Mouse (Mus musculus) lung, postnatal 14 days (tissue): ENCODE data around the gene Tex52.

Source experiments
- DNase-seq: peaks from one replicate; pipeline ENCODE4 v3.0.0; 2021

The Tex52 gene

GRCm38 (mm10) chr6:128381254-128381653 is 6.0 kb downstream of the Tex52 start:
- no peak for DNase-seq

GRCm38 (mm10) chr6:128383752-128384151 is 8.5 kb downstream of the Tex52 start:
- DNase-seq = no peak

- no peak for DNase-seq
Measured at GRCm38 (mm10) chr6:128385026-128385425, 9.8 kb downstream of the Tex52 start.

GRCm38 (mm10) chr6:128389185-128389584 is 13.9 kb downstream of the Tex52 start:
- no peak for DNase-seq

GRCm38 (mm10) chr6:128390683-128391082 is 15.4 kb downstream of the Tex52 start:
- no peak for DNase-seq

- no peak for DNase-seq
Measured at GRCm38 (mm10) chr6:128397574-128398261, 22.5 kb downstream of the Tex52 start.

- DNase-seq = no peak
Measured at GRCm38 (mm10) chr6:128398996-128399395, 23.7 kb downstream of the Tex52 start, which contains the start of gene Nrip2. TSS of gene Nrip2 (plus strand) at chr6:128399296.

- peak; percentile 23 for DNase-seq
Measured at GRCm38 (mm10) chr6:128399421-128400185, 24.3 kb downstream of the Tex52 start.

- DNase-seq = no peak
Measured at GRCm38 (mm10) chr6:128404708-128405107, 29.5 kb downstream of the Tex52 start.

GRCm38 (mm10) chr6:128408544-128409125 is 33.4 kb downstream of the Tex52 start:
- DNase-seq = no peak

- DNase-seq = no peak
Measured at GRCm38 (mm10) chr6:128410305-128410704, 35.0 kb downstream of the Tex52 start.

- DNase-seq = peak; percentile 82
Measured at GRCm38 (mm10) chr6:128411115-128411514, 35.9 kb downstream of the Tex52 start.

GRCm38 (mm10) chr6:128416169-128416568 is 40.9 kb downstream of the Tex52 start:
- DNase-seq = no peak

- no peak for DNase-seq
Measured at GRCm38 (mm10) chr6:128418076-128418475, 42.8 kb downstream of the Tex52 start.

- no peak for DNase-seq
Measured at GRCm38 (mm10) chr6:128421036-128421435, 45.8 kb downstream of the Tex52 start.

- DNase-seq = no peak
Measured at GRCm38 (mm10) chr6:128421480-128421879, 46.2 kb downstream of the Tex52 start.

- DNase-seq = no peak
Measured at GRCm38 (mm10) chr6:128423496-128424268, 48.4 kb downstream of the Tex52 start.

GRCm38 (mm10) chr6:128424269-128425019 is 49.2 kb downstream of the Tex52 start, which contains the start of gene Itfg2:
TSS of gene Itfg2 (minus strand) at chr6:128424931.
- DNase-seq = peak; percentile 96

- DNase-seq = no peak
Measured at GRCm38 (mm10) chr6:128425046-128425445, 49.8 kb downstream of the Tex52 start.

- DNase-seq = no peak
Measured at GRCm38 (mm10) chr6:128427571-128427970, 52.3 kb downstream of the Tex52 start.

- DNase-seq = no peak
Measured at GRCm38 (mm10) chr6:128429300-128429699, 54.0 kb downstream of the Tex52 start.

- DNase-seq = no peak
Measured at GRCm38 (mm10) chr6:128429826-128430225, 54.6 kb downstream of the Tex52 start.
